Mouse (Mus musculus): ENCODE measurements around the gene Ldb2. TPM values are rescaled to one million over a fixed set of nuclear protein-coding genes. Genes with fewer than 3 reads are reported as not detected.

Gene Ldb2
- polyA plus RNA-seq, 1 experiment from 2014 or later = 15.9 TPM

DNA sequence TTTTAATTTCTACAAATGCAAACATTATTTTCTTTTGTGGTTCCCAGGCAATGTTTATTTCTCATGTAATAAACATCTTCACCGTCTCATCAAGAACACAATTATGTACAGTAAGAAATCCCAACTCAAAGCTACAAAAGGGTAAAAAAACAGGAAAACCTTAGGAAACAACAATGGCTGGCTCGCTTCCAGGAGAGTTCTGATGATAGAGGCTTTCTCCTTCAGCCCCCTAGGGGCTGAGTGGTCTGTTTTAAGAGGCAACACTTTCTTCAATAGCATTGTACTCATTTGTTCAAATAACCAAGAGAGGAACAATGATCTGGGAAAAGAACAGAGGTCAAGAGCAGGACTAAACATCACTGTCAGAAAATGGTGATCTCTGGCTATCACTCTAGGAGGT lies 173.4 kb downstream of the Ldb2 start:
- H3K27me3 ChIP-seq = no peaks in the 10 kb centered on the region
- no peak overlapping the region for H3K9ac ChIP-seq
- no peaks in the 10 kb centered on the region for H3K9me3 ChIP-seq
- H3K36me3 ChIP-seq (replicated peaks) = no peaks in the 10 kb centered on the region
- H3K4me2 ChIP-seq = no peak overlapping the region
- ATAC-seq (ENCODE audit: low FRiP score) = no peak
- H3K4me3 ChIP-seq (replicated peaks) = no peak overlapping the region
- H3K27ac ChIP-seq = no peak overlapping the region
- peaks cover 16% of the 10 kb centered on the region for H3K4me1 ChIP-seq
- WGBS = 82% methylated on average over 2 of the region's 2 CpGs

DNA sequence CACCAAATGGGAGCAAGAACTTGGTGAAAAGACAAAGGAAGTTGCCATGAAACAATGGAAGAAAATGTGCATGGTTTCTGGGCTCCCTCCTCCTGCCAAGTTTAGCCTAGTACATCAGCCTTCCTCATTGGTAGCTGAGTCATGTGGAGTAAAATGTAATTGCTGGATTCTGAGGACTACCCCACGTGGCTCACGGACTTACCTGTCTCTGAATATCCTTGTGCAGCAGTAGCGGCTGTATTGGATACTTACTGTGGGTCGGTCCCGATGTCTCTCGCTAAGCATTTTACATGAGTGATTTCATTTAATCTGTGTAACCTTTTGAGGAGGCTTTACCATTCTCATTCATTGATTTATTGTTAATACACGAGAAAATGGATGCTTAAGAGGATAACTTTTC lies 183.8 kb downstream of the Ldb2 start:
- Histone ChIP-seq H3K9ac (no peak overlapping the region), H3K4me1 (0 out of 2 replicates have a peak, but pooled peaks cover 9% of the 10 kb centered on the region), H3K4me3 (replicated peaks) (no peak overlapping the region), H3K27ac (no peak overlapping the region), H3K9me3 (no peaks in the 10 kb centered on the region), H3K27me3 (no peaks in the 10 kb centered on the region), H3K4me2 (no peak overlapping the region), H3K36me3 (replicated peaks) (no peaks in the 10 kb centered on the region)
- WGBS = 93% methylated on average over 7 of the region's 7 CpGs
- ATAC-seq (ENCODE audit: low FRiP score) = no peak

DNA sequence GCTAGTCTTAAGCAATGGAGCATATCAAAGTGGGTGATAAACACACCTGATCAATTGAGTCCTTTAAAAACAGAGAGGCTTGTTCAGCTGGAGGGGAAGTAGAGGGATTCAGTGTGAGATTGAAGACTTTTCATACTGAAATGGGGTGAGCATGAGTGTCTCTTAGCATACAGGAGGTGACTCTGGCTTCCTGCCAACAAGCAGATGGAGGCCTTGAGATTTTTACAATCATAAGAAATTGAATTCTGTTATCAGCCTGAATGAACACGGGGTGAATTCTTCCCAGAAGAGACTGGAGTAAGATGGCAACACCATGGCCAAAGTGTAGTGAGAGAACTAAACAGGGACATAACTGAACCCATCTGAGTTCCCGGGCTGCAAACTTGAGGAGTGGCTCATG lies 190.6 kb downstream of the Ldb2 start:
- Histone ChIP-seq H3K4me1 (no peaks in the 10 kb centered on the region), H3K4me3 (replicated peaks) (no peak overlapping the region), H3K4me2 (no peak overlapping the region), H3K36me3 (replicated peaks) (no peaks in the 10 kb centered on the region), H3K9ac (no peak overlapping the region), H3K27me3 (no peaks in the 10 kb centered on the region), H3K9me3 (no peaks in the 10 kb centered on the region), H3K27ac (no peak overlapping the region)
- ATAC-seq (ENCODE audit: low FRiP score) = no peak
- 75% methylated on average over 2 of the region's 2 CpGs for WGBS

DNA sequence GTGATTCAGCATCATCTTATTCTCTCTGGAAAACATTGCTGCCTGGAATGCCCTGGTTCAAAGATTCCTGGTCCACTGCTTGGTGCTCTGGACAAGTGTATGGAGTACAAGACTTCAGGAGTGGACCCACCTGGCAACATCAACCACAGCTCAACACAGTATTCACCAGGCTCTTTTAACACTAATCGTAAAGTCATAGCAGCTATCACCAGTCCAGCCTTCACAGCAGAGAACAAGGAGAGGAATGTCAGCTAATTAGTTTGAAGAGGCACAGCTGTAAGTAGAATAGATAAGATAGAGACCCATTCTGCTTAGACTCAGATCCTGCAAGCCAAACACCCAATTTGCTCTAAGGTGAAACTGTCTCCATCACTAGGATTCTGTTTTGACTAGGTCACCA lies 198.1 kb downstream of the Ldb2 start:
- no peaks in the 10 kb centered on the region for H3K4me1 ChIP-seq
- H3K27me3 ChIP-seq = no peaks in the 10 kb centered on the region
- no peak overlapping the region for H3K4me3 ChIP-seq (replicated peaks)
- H3K27ac ChIP-seq = no peak overlapping the region
- no peak overlapping the region for H3K4me2 ChIP-seq
- 90% methylated on average over 1 of the region's 1 CpGs for WGBS
- no peak for ATAC-seq (ENCODE audit: low FRiP score)
- H3K36me3 ChIP-seq (replicated peaks) = no peaks in the 10 kb centered on the region
- no peak overlapping the region for H3K9ac ChIP-seq
- H3K9me3 ChIP-seq = no peaks in the 10 kb centered on the region

- Histone ChIP-seq H3K27ac (no peak overlapping the region), H3K4me2 (no peak overlapping the region), H3K4me1 (no peaks in the 10 kb centered on the region), H3K27me3 (no peaks in the 10 kb centered on the region), H3K36me3 (replicated peaks) (no peaks in the 10 kb centered on the region), H3K9me3 (no peaks in the 10 kb centered on the region), H3K4me3 (replicated peaks) (no peak overlapping the region), H3K9ac (no peak overlapping the region)
- no peak for ATAC-seq (ENCODE audit: low FRiP score)
- WGBS = 81% methylated on average over 15 of the region's 15 CpGs
These were observed 205.8 kb downstream of the Ldb2 start for GRCm38 (mm10) chr5:44593522-44594218.

DNA sequence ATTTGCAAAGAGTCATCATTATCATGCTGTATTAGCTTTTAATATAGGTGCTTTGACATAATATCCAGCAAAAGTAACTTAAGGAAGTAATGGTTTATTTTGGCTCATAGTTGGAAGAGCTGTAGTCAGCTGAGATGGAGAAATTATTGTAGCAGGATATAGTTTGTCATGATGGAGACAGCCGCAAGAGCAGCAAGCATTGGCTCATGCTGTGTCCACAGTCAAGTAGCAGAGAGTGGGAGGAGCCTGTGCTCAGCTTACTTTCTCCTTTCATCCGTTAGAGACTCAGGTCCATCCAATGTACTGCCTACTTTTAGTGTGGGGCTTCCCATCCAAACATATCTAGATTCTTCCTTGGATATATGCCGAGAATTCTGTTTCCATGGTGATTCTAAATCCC lies 208.7 kb downstream of the Ldb2 start:
- Histone ChIP-seq H3K9ac (no peak overlapping the region), H3K27ac (no peak overlapping the region), H3K4me1 (no peaks in the 10 kb centered on the region), H3K4me3 (replicated peaks) (no peak overlapping the region), H3K36me3 (replicated peaks) (no peaks in the 10 kb centered on the region), H3K9me3 (no peaks in the 10 kb centered on the region), H3K4me2 (no peak overlapping the region), H3K27me3 (no peaks in the 10 kb centered on the region)
- WGBS = 83% methylated on average over 3 of the region's 3 CpGs
- no peak for ATAC-seq (ENCODE audit: low FRiP score)

DNA sequence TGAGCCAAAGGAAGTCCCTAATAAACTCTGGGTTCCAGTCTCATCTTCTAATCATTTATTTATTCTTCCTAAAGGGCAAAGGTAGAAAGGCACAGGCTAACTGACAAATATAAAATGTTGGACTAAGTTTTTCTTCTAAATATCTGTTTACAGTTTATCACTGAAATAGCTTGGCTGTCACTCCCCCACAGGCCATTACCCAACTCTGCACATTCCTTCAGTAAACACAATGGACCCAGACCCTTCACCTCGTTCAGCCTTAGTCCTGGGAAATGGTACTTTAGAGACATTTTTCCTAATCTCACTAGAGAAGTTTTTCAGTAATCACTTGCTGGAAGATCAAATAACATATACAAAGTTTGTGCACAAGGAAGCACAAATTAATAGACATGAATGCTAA lies 210.2 kb downstream of the Ldb2 start:
- Histone ChIP-seq H3K27me3 (no peaks in the 10 kb centered on the region), H3K9ac (no peak overlapping the region), H3K4me2 (no peak overlapping the region), H3K9me3 (no peaks in the 10 kb centered on the region), H3K4me3 (replicated peaks) (no peak overlapping the region), H3K36me3 (replicated peaks) (no peaks in the 10 kb centered on the region), H3K4me1 (no peaks in the 10 kb centered on the region), H3K27ac (no peak overlapping the region)
- WGBS = 32% methylated on average over 1 of the region's 1 CpGs
- no peak for ATAC-seq (ENCODE audit: low FRiP score)

GRCm38 (mm10) chr5:44586571-44586970 lies 212.9 kb downstream of the Ldb2 start:
- Histone ChIP-seq H3K27me3 (no peaks in the 10 kb centered on the region), H3K9ac (no peak overlapping the region), H3K27ac (no peak overlapping the region), H3K9me3 (no peaks in the 10 kb centered on the region), H3K4me2 (no peak overlapping the region), H3K36me3 (replicated peaks) (no peaks in the 10 kb centered on the region), H3K4me1 (no peaks in the 10 kb centered on the region), H3K4me3 (replicated peaks) (no peak overlapping the region)
- WGBS = 78% methylated on average over 5 of the region's 5 CpGs
- no peak for ATAC-seq (ENCODE audit: low FRiP score)

DNA sequence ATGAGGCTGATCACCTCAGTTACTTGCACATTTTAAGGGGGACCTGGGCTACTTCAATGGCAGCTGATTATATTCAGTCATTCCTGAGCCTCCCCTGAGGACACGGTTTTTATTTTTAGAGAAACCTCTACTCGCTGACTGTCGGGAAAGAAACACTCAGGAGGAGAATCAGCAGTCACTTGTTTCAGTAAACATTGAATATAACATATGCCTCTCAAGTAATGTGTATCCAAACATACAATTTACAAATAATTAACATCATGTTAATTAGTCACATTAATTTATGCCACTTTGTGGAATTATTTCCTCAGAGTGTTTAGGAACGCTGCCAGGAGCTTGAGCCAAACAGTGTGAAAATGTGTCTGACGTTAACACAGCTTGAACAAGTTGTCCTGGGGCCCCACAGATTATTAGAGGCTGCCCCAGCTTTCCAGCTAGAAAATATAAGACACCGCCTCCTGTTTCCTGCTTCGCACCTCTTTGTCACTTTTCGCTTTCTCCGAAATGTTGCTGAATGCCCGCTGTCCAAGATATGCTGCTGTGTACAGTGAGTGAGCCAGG lies 219.5 kb downstream of the Ldb2 start:
- Histone ChIP-seq H3K27ac (no peak overlapping the region), H3K4me2 (no peak overlapping the region)
- 65% methylated on average over 10 of the region's 10 CpGs for WGBS

GRCm38 (mm10) chr5:44576682-44577349 lies 222.7 kb downstream of the Ldb2 start:
- ATAC-seq (ENCODE audit: low FRiP score) = no peak
- no peak overlapping the region for H3K27ac ChIP-seq
- H3K36me3 ChIP-seq (replicated peaks) = no peaks in the 10 kb centered on the region
- no peaks in the 10 kb centered on the region for H3K4me1 ChIP-seq
- no peaks in the 10 kb centered on the region for H3K27me3 ChIP-seq
- no peak overlapping the region for H3K4me2 ChIP-seq
- H3K4me3 ChIP-seq (replicated peaks) = no peak overlapping the region
- 77% methylated on average over 2 of the region's 2 CpGs for WGBS
- no peak overlapping the region for H3K9ac ChIP-seq
- H3K9me3 ChIP-seq = no peaks in the 10 kb centered on the region

More for the DNA sequence above, 219.5 kb downstream of the Ldb2 start:
- H3K36me3 ChIP-seq (replicated peaks) = no peaks in the 10 kb centered on the region
- no peak; the same call in 1 of the 2 replicates for ATAC-seq (ENCODE audit: low FRiP score)
- H3K27me3 ChIP-seq = no peaks in the 10 kb centered on the region
- no peak overlapping the region for H3K4me3 ChIP-seq (replicated peaks)
- no peaks in the 10 kb centered on the region for H3K9me3 ChIP-seq
- no peaks in the 10 kb centered on the region for H3K4me1 ChIP-seq
- H3K9ac ChIP-seq = no peak overlapping the region

GRCm38 (mm10) chr5:44574681-44575080 lies 224.8 kb downstream of the Ldb2 start:
- Histone ChIP-seq H3K9ac (no peak overlapping the region), H3K36me3 (replicated peaks) (no peaks in the 10 kb centered on the region), H3K4me2 (no peak overlapping the region), H3K9me3 (no peaks in the 10 kb centered on the region), H3K27ac (no peak overlapping the region), H3K4me1 (no peaks in the 10 kb centered on the region), H3K4me3 (replicated peaks) (no peak overlapping the region), H3K27me3 (no peaks in the 10 kb centered on the region)
- ATAC-seq (ENCODE audit: low FRiP score) = no peak
- WGBS = 98% methylated on average over 1 of the region's 1 CpGs

- H3K27ac ChIP-seq = no peak overlapping the region
These were observed 245.6 kb downstream of the Ldb2 start for GRCm38 (mm10) chr5:44553765-44554352.

More at GRCm38 (mm10) chr5:44553765-44554352, 245.6 kb downstream of the Ldb2 start:
- H3K4me2 ChIP-seq = no peak overlapping the region
- H3K9ac ChIP-seq = no peak overlapping the region
- no peak overlapping the region for H3K4me3 ChIP-seq (replicated peaks)
- H3K4me1 ChIP-seq = no peaks in the 10 kb centered on the region
- 83% methylated on average over 11 of the region's 11 CpGs for WGBS
- no peaks in the 10 kb centered on the region for H3K27me3 ChIP-seq
- no peak for ATAC-seq (ENCODE audit: low FRiP score)
- H3K36me3 ChIP-seq (replicated peaks) = no peaks in the 10 kb centered on the region
- no peaks in the 10 kb centered on the region for H3K9me3 ChIP-seq
